Mouse (Mus musculus) erythroblast, embryonic 14.5 days (primary cell): ENCODE results near the gene Plet1.

Experiments
- GATA1 ChIP-seq: IDR thresholded peaks from 2 replicates; pipeline ENCODE4 v1.6.1; 2012; ENCODE audit warnings: low read length, inconsistent platforms, mixed read lengths
- TAL1 ChIP-seq: IDR thresholded peaks from 3 replicates; pipeline ENCODE4 v1.6.1; 2012; ENCODE audit warnings: low read length, inconsistent platforms, mixed read lengths

- TF ChIP-seq GATA1 (no peak), TAL1 (no peak)
Observed at GRCm38 (mm10) chr9:50475745-50476144, 18.6 kb upstream of the Plet1 start.
